Mouse (Mus musculus) E14TG2a.4 (cell line): ENCODE data around the gene Nudt15.

ENCODE experiments used
- CTCF ChIP-seq: conservative IDR thresholded peaks from 2 replicates; pipeline ENCODE4 v1.5.1; 2014; ENCODE audit warnings: low read length
- NANOG ChIP-seq: IDR thresholded peaks from 2 replicates; pipeline ENCODE4 v1.6.1; 2014; ENCODE audit warnings: borderline replicate concordance, low read length, mixed read lengths
- POU5F1 ChIP-seq: IDR thresholded peaks from 2 replicates; pipeline ENCODE4 v1.6.1; 2014; ENCODE audit warnings: low read length, borderline replicate concordance

GRCm38 (mm10) chr14:73479771-73480170 is 68.3 kb downstream of the Nudt15 start:
- TF ChIP-seq CTCF (no peak), NANOG (no peak), POU5F1 (no peak)
